Mouse (Mus musculus): ENCODE measurements at regions not wholly inside any gene's neighbourhood (a gene's known extent, or its start where the extent isn't known, plus 50 kb on each side); places are given as distances from the start of the nearest gene placed in this dataset.

DNA sequence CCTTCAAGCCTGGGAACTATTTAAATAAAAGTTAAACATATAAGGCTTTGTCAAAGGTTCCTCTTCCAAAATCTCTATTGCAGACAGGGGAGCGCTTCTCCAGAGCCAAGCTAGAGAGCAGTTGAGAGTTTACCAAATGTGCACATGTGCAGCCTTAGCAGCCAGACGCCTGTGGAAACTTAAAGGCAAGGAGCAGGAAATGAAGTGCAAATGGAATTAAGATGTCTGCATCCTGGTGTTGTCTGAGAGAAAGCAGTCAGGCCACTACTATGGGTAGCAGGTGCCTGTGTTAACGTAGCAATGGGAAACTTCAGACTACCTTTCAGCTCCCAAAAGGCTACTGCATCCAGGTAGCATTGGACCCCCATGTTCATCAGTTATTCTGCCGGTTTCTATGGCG is 282.4 kb upstream of the Hnrnpa3 start:
- no peaks in the 10 kb centered on the region for H3K9me3 ChIP-seq (replicated peaks; ENCODE audit: control insufficient read depth, low read length)
- 75% methylated on average over 5 of the region's 5 CpGs for WGBS
- H3K4me3 ChIP-seq (ENCODE audit: low read depth, low read length), result no peak overlapping the region
- no peak for DNase-seq (ENCODE audit: low spot score)
- ATAC-seq (replicated peaks; ENCODE audit: insufficient number of reproducible peaks, low FRiP score, low TSS enrichment, low read depth), result no peak
- H3K27ac ChIP-seq (replicated peaks; ENCODE audit: low read depth, low read length), result no peak overlapping the region
- H3K4me1 ChIP-seq (ENCODE audit: control insufficient read depth, insufficient read depth, low read length), result no peaks in the 10 kb centered on the region
- no peaks in the 10 kb centered on the region for H3K27me3 ChIP-seq (ENCODE audit: control insufficient read depth, insufficient read depth, low read length)
- no peak overlapping the region for H3K4me2 ChIP-seq (ENCODE audit: low read depth, low read length)
- no peaks in the 10 kb centered on the region for H3K36me3 ChIP-seq (replicated peaks; ENCODE audit: control insufficient read depth, insufficient read depth, low read depth, low read length)
- no peak overlapping the region for H3K9ac ChIP-seq (replicated peaks; ENCODE audit: low read length)

DNA sequence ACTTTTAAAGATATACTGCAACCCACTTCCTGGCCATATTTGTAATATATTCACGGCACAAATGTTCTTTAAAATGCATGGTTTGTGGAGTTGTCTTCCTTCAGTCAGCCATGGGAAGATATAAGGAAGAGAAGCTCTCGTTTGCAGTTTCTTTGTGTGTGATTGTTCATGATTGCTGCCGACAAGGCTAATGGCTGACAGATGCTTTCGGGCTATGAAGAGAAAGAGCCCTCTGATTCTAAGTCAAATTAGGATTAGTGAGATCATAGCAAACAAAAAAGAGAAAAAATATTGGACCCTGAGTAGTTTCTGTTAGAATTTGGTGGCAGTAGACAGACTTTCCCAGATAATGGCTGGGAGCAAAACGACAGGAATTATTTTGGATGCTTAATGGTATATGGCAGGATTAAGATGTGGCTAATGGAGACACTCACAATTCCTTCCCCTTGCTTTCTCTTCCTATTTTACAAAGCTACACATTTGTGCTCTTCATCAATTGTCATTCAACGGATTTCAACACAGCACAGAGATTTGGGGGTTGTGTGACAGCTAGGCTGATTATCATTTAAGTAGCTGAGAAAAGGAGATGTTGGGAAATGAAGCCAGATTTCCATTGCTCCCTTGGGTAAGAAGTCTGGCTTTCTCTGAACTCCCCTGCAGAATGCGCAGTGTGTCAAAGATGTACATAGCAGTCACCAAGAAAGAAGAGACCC is 273.4 kb upstream of the Hnrnpa3 start:
- H3K4me3 ChIP-seq (ENCODE audit: low read depth, low read length), result no peak overlapping the region
- H3K9ac ChIP-seq (replicated peaks; ENCODE audit: low read length), result no peak overlapping the region
- no peaks in the 10 kb centered on the region for H3K27me3 ChIP-seq (ENCODE audit: control insufficient read depth, insufficient read depth, low read length)
- no peaks in the 10 kb centered on the region for H3K9me3 ChIP-seq (replicated peaks; ENCODE audit: control insufficient read depth, low read length)
- no peaks in the 10 kb centered on the region for H3K4me1 ChIP-seq (ENCODE audit: control insufficient read depth, insufficient read depth, low read length)
- H3K4me2 ChIP-seq (ENCODE audit: low read depth, low read length), result no peak overlapping the region
- H3K27ac ChIP-seq (replicated peaks; ENCODE audit: low read depth, low read length), result no peak overlapping the region
- no peaks in the 10 kb centered on the region for H3K36me3 ChIP-seq (replicated peaks; ENCODE audit: control insufficient read depth, insufficient read depth, low read depth, low read length)
- WGBS, result 40% methylated on average over 7 of the region's 7 CpGs
- ATAC-seq (replicated peaks; ENCODE audit: insufficient number of reproducible peaks, low FRiP score, low TSS enrichment, low read depth) (no peak), DNase-seq (ENCODE audit: low spot score) (peak; percentile 60)

DNA sequence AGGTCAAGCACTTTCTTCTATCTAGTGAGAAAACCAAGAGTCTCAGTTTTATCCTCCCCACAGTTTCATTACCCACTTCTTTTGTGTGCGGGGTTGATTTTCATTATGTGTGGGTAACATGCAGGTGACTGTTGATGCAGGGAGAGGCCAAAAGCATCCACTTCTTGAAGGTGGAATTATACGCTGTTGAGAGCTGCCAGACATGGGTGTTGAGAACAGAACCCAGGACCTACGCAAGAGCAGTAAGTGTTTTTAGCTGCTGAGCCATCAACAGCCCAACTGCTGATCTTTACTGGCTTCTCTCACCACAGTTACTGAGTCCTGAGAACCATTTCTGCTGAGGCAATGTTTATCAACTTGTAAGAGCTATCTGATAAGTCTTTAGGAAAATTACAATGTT is 272.4 kb upstream of the Hnrnpa3 start:
- Histone ChIP-seq H3K4me1 (ENCODE audit: control insufficient read depth, insufficient read depth, low read length) (no peaks in the 10 kb centered on the region), H3K27me3 (ENCODE audit: control insufficient read depth, insufficient read depth, low read length) (no peaks in the 10 kb centered on the region), H3K27ac (replicated peaks; ENCODE audit: low read depth, low read length) (no peak overlapping the region), H3K9me3 (replicated peaks; ENCODE audit: control insufficient read depth, low read length) (no peaks in the 10 kb centered on the region), H3K9ac (replicated peaks; ENCODE audit: low read length) (no peak overlapping the region), H3K4me3 (ENCODE audit: low read depth, low read length) (no peak overlapping the region), H3K4me2 (ENCODE audit: low read depth, low read length) (no peak overlapping the region), H3K36me3 (replicated peaks; ENCODE audit: control insufficient read depth, insufficient read depth, low read depth, low read length) (no peaks in the 10 kb centered on the region)
- DNase-seq (ENCODE audit: low spot score) (no peak), ATAC-seq (replicated peaks; ENCODE audit: insufficient number of reproducible peaks, low FRiP score, low TSS enrichment, low read depth) (no peak)
- WGBS, result 92% methylated on average over 3 of the region's 3 CpGs

DNA sequence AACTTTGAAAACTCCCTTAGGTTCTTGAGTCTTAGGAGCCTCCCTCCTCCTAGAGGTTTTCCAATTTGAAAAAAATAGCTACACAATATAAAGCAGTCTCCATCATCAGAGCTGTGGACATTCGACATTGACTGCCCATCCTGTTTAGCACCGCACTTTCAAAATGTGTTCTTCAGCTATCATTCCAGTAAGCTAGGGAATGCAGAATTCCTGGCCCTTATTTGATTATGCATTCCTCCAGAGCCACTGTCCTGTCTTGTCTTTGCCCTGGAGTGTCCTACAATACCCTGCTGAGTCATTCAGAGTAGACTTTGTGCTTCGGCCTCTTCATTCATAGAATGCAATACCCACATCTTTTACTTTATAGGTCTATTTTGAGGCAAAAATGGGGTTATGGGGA is 267.0 kb upstream of the Hnrnpa3 start:
- WGBS, result 79% methylated on average over 3 of the region's 3 CpGs
- no peak for DNase-seq (ENCODE audit: low spot score)

DNA sequence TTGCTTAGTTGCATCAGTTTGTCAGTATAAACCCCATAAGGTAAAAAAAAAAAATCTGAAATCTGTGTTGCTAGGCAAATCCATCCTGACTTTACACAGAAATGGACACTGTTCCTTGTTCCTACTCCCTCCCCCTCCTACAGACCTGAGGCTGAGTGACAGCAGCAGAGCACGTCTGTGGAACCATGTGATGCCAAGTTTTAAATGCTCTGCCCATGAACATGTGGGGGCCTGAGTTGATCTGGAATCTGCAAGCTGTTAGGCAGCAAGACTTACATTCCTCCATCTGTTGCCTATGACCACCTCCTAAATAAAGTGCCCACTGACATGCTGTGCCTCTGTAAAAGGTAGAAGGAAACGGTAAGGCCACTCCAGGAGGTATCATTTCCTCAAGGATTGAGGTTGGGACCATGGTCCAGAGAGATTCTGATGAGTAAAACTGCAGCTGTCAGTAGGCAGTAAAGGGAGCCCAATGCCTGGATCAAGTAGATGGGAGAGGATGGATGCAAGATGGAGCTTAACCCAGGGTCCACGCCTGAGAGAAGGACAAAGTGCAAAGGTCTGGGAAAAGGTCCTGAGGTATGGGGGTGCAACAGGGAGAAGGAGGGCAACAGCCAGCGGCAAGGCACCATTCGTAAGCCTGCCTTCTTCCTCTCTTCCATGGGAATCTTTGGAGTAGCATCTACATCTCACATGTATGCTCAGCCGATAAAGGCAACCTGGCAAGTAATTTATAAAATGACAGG is 264.0 kb upstream of the Hnrnpa3 start:
- H3K4me3 ChIP-seq (ENCODE audit: low read depth, low read length), result no peak overlapping the region
- no peak for ATAC-seq (replicated peaks; ENCODE audit: insufficient number of reproducible peaks, low FRiP score, low TSS enrichment, low read depth)
- H3K27ac ChIP-seq (replicated peaks; ENCODE audit: low read depth, low read length), result no peak overlapping the region
- no peaks in the 10 kb centered on the region for H3K27me3 ChIP-seq (ENCODE audit: control insufficient read depth, insufficient read depth, low read length)
- H3K36me3 ChIP-seq (replicated peaks; ENCODE audit: control insufficient read depth, insufficient read depth, low read depth, low read length), result no peaks in the 10 kb centered on the region
- no peak overlapping the region for H3K4me2 ChIP-seq (ENCODE audit: low read depth, low read length)
- H3K9me3 ChIP-seq (replicated peaks; ENCODE audit: control insufficient read depth, low read length), result no peaks in the 10 kb centered on the region
- DNase-seq (ENCODE audit: low spot score), result peak; percentile 28
- H3K4me1 ChIP-seq (ENCODE audit: control insufficient read depth, insufficient read depth, low read length), result no peaks in the 10 kb centered on the region
- 68% methylated on average over 6 of the region's 6 CpGs for WGBS
- H3K9ac ChIP-seq (replicated peaks; ENCODE audit: low read length), result no peak overlapping the region

More for the DNA sequence above, 267.0 kb upstream of the Hnrnpa3 start:
- Histone ChIP-seq H3K27me3 (ENCODE audit: control insufficient read depth, insufficient read depth, low read length) (no peaks in the 10 kb centered on the region), H3K4me2 (ENCODE audit: low read depth, low read length) (no peak overlapping the region), H3K9ac (replicated peaks; ENCODE audit: low read length) (no peak overlapping the region), H3K4me1 (ENCODE audit: control insufficient read depth, insufficient read depth, low read length) (no peaks in the 10 kb centered on the region), H3K9me3 (replicated peaks; ENCODE audit: control insufficient read depth, low read length) (no peaks in the 10 kb centered on the region), H3K27ac (replicated peaks; ENCODE audit: low read depth, low read length) (no peak overlapping the region), H3K36me3 (replicated peaks; ENCODE audit: control insufficient read depth, insufficient read depth, low read depth, low read length) (no peaks in the 10 kb centered on the region), H3K4me3 (ENCODE audit: low read depth, low read length) (no peak overlapping the region)
- no peak for ATAC-seq (replicated peaks; ENCODE audit: insufficient number of reproducible peaks, low FRiP score, low TSS enrichment, low read depth)

DNA sequence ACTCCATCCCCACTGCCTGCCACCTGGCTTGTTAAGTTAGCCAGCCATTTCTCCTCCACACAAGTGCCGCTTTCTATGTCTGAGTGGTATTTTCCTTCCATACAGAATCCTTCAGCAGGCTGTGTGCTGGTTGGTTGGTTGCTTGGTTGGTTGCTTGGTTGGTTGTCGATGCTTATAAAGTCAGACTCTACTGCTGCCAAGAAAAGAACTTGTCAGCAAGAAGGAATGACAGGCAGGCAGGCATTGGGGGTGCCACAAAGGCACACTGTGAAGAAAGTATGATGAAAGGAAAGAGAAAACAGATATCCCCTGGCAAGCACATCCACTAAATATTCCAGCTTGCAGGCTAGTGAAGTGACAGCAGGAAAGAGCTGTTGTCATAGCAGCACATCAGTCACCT is 263.0 kb upstream of the Hnrnpa3 start:
- H3K4me1 ChIP-seq (ENCODE audit: control insufficient read depth, insufficient read depth, low read length), result no peaks in the 10 kb centered on the region
- H3K27me3 ChIP-seq (ENCODE audit: control insufficient read depth, insufficient read depth, low read length), result no peaks in the 10 kb centered on the region
- DNase-seq (ENCODE audit: low spot score) (no peak), ATAC-seq (replicated peaks; ENCODE audit: insufficient number of reproducible peaks, low FRiP score, low TSS enrichment, low read depth) (no peak)
- 81% methylated on average over 2 of the region's 2 CpGs for WGBS
- no peak overlapping the region for H3K27ac ChIP-seq (replicated peaks; ENCODE audit: low read depth, low read length)
- no peaks in the 10 kb centered on the region for H3K36me3 ChIP-seq (replicated peaks; ENCODE audit: control insufficient read depth, insufficient read depth, low read depth, low read length)
- no peaks in the 10 kb centered on the region for H3K9me3 ChIP-seq (replicated peaks; ENCODE audit: control insufficient read depth, low read length)
- no peak overlapping the region for H3K9ac ChIP-seq (replicated peaks; ENCODE audit: low read length)
- H3K4me2 ChIP-seq (ENCODE audit: low read depth, low read length), result no peak overlapping the region
- no peak overlapping the region for H3K4me3 ChIP-seq (ENCODE audit: low read depth, low read length)

DNA sequence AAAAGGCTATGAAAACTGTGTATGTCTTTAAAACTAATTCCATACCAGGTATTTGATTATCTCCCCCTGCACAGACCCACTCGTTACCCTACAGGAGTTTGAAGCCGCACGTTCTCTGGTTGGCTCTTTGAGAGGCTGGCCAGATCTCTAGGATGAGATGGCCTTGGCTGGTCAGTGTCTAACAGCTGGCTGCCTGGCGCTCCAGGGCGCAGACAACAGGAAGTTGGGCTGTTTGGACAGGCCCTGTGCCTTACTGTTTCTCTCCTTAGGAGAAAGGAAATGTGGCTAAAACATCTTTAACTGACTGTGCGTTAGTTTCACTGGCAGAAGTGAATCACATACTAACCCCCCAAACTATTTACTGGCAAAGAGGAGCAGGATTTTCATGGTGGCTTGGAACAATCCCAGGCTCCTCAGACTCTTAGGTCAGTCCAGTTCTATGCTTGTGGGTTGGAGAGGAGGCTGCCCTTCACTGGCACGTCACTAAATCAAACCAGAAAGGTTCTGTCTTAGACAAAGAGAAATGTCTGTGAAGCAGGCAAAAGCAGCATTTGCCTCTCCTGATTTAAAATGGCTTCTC is 258.7 kb upstream of the Hnrnpa3 start:
- Histone ChIP-seq H3K4me3 (ENCODE audit: low read depth, low read length) (no peak overlapping the region), H3K4me2 (ENCODE audit: low read depth, low read length) (no peak overlapping the region), H3K9ac (replicated peaks; ENCODE audit: low read length) (no peak overlapping the region), H3K27ac (replicated peaks; ENCODE audit: low read depth, low read length) (no peak overlapping the region), H3K27me3 (ENCODE audit: control insufficient read depth, insufficient read depth, low read length) (no peaks in the 10 kb centered on the region), H3K36me3 (replicated peaks; ENCODE audit: control insufficient read depth, insufficient read depth, low read depth, low read length) (no peaks in the 10 kb centered on the region), H3K9me3 (replicated peaks; ENCODE audit: control insufficient read depth, low read length) (no peaks in the 10 kb centered on the region), H3K4me1 (ENCODE audit: control insufficient read depth, insufficient read depth, low read length) (no peaks in the 10 kb centered on the region)
- 63% methylated on average over 7 of the region's 7 CpGs for WGBS
- no peak for DNase-seq (ENCODE audit: low spot score)
- ATAC-seq (replicated peaks; ENCODE audit: insufficient number of reproducible peaks, low FRiP score, low TSS enrichment, low read depth), result no peak

DNA sequence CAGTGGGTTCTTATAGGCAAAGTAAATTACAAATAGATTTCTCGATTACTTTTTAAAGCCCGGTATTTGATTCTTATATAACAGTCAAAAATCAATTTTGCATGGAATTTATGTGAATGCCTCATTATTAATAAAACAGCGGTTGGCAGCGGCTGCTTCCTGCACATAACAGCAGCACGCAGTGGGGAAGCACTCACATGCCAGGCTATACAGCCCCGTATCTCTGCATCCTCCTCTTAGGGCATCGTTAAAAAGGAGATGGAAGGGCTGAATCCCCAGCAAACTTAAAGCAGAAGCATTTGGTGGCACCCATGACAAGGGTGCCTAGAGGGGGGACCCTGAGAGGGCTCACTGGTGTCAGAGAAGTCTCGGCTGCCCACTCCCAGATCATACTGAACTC is 255.3 kb upstream of the Hnrnpa3 start:
- DNase-seq (ENCODE audit: low spot score) (no peak), ATAC-seq (replicated peaks; ENCODE audit: insufficient number of reproducible peaks, low FRiP score, low TSS enrichment, low read depth) (no peak)
- H3K9me3 ChIP-seq (replicated peaks; ENCODE audit: control insufficient read depth, low read length), result no peaks in the 10 kb centered on the region
- no peaks in the 10 kb centered on the region for H3K27me3 ChIP-seq (ENCODE audit: control insufficient read depth, insufficient read depth, low read length)
- no peaks in the 10 kb centered on the region for H3K4me1 ChIP-seq (ENCODE audit: control insufficient read depth, insufficient read depth, low read length)
- no peak overlapping the region for H3K4me2 ChIP-seq (ENCODE audit: low read depth, low read length)
- H3K4me3 ChIP-seq (ENCODE audit: low read depth, low read length), result no peak overlapping the region
- no peak overlapping the region for H3K27ac ChIP-seq (replicated peaks; ENCODE audit: low read depth, low read length)
- no peaks in the 10 kb centered on the region for H3K36me3 ChIP-seq (replicated peaks; ENCODE audit: control insufficient read depth, insufficient read depth, low read depth, low read length)
- no peak overlapping the region for H3K9ac ChIP-seq (replicated peaks; ENCODE audit: low read length)
- WGBS, result 92% methylated on average over 8 of the region's 8 CpGs
